In genomic region chr15:102233896-102234295, GRCm38 (mm10) we compare ENCODE assay signal across 17 mouse cellular contexts. TPM values are rescaled to one million over a fixed set of nuclear protein-coding genes. Genes with fewer than 3 reads are reported as not detected.
A peak's percentile ranks its signal among the peaks of the same experiment; 100 is the strongest.
DNase-seq lines count a peak whose midpoint lies in the region; ATAC-seq and TF ChIP-seq lines count a peak whose summit lies in the region.
"Had no signal": no experiment of that assay in that cellular context is flagged by ENCODE, and none has a peak within 500 bp of the region (broad histone marks: within the 10 kb centered on the region; RNA-seq: fewer than 3 reads in every experiment).

No protein-coding gene starts in this region.

- ATAC-seq in kidney, embryonic 16.5 days (ENCODE audit: low FRiP score, low TSS enrichment): no peak
- no peak for ATAC-seq in hindbrain, embryonic 14.5 days (ENCODE audit: low FRiP score)
- ATAC-seq: activated CD4-positive, CD25-positive, alpha-beta regulatory T cell, adult 4 months had no signal

- DNase-seq in kidney, postnatal 25 days: peak; percentile 36 to 53
- DNase-seq in 416B (ENCODE audit: low read depth) (peak; percentile 73), ES-E14 (ENCODE audit: low read depth, low spot score) (no peak)
- no peak for DNase-seq in limb, embryonic 10.5 days (ENCODE audit: low spot score)
- DNase-seq in hindbrain, embryonic 14.5 days (ENCODE audit: low spot score): no peak
- DNase-seq in urinary bladder, postnatal 10 days (ENCODE audit: low spot score): no peak
- DNase-seq in cerebellum, adult 11 months: no peak
- DNase-seq: cerebellum, adult 9-10 months; heart, postnatal 4 days; layer of hippocampus, postnatal 36 days; lung, postnatal 36 days had no signal

- no peak overlapping the region for H3K27ac ChIP-seq in kidney, embryonic 16.5 days (ENCODE audit: low read length)
- H3K27ac ChIP-seq in ES-E14 (ENCODE audit: insufficient read depth, low read depth, low read length, poor library complexity, severe bottlenecking): peak overlapping the region; percentile 84; the same call in 1 of the 2 replicates
- H3K27ac ChIP-seq in limb, embryonic 10.5 days: 0 out of 2 replicates have a peak overlapping the region, but pooled peaks have one; percentile 2
- no peak overlapping the region for H3K27ac ChIP-seq in hindbrain, embryonic 14.5 days
- H3K27ac ChIP-seq: kidney, postnatal 0 days; liver, embryonic 14.5 days had no signal

- H3K4me3 ChIP-seq in kidney, embryonic 16.5 days (ENCODE audit: low read length): no peak overlapping the region
- H3K4me3 ChIP-seq in ES-E14 (ENCODE audit: insufficient read depth in 1 of 2, low read depth in 1 of 2, low read length in 2 of 2, poor library complexity in 1 of 2, severe bottlenecking in 1 of 2): no peak overlapping the region
- no peak overlapping the region for H3K4me3 ChIP-seq in limb, embryonic 10.5 days
- no peak overlapping the region for H3K4me3 ChIP-seq in hindbrain, embryonic 14.5 days (replicated peaks; ENCODE audit: low read length)

- H3K27me3 ChIP-seq in kidney, embryonic 16.5 days (ENCODE audit: insufficient read depth, low read length): no peaks in the 10 kb centered on the region
- H3K27me3 ChIP-seq in limb, embryonic 10.5 days (ENCODE audit: low read depth, poor library complexity, severe bottlenecking): no peaks in the 10 kb centered on the region
- no peaks in the 10 kb centered on the region for H3K27me3 ChIP-seq in hindbrain, embryonic 14.5 days (ENCODE audit: control insufficient read depth, insufficient read depth, low read length)

- H3K9me3 ChIP-seq in kidney, embryonic 16.5 days (ENCODE audit: low read length): no peaks in the 10 kb centered on the region
- H3K9me3 ChIP-seq in ES-E14 (ENCODE audit: control insufficient read depth, insufficient read depth, low read depth, low read length): no peaks in the 10 kb centered on the region
- H3K9me3 ChIP-seq in limb, embryonic 10.5 days (replicated peaks): no peaks in the 10 kb centered on the region
- H3K9me3 ChIP-seq in hindbrain, embryonic 14.5 days (ENCODE audit: control insufficient read depth, low read length): no peaks in the 10 kb centered on the region

- 28% methylated on average over 2 of the region's 2 CpGs for WGBS in kidney, embryonic 16.5 days
- 22% methylated on average over 2 of the region's 2 CpGs for WGBS in limb, embryonic 10.5 days
- WGBS in hindbrain, embryonic 14.5 days: 20% methylated on average over 2 of the region's 2 CpGs

- H3K9ac ChIP-seq in kidney, embryonic 16.5 days (replicated peaks; ENCODE audit: low read length): no peak overlapping the region
- no peak overlapping the region for H3K9ac ChIP-seq in ES-E14 (ENCODE audit: insufficient read depth, low read depth, low read length, poor library complexity, severe bottlenecking)
- no peak overlapping the region for H3K9ac ChIP-seq in hindbrain, embryonic 14.5 days
- H3K9ac ChIP-seq: liver, embryonic 14.5 days had no signal

- H3K4me1 ChIP-seq in kidney, embryonic 16.5 days (ENCODE audit: insufficient read depth, low read length): peaks cover 14% of the 10 kb centered on the region; the same call in 1 of the 2 replicates
- peaks cover 10 to 45% of the 10 kb centered on the region in 2 experiments for H3K4me1 ChIP-seq in ES-E14 (ENCODE audit: control insufficient read depth in 2 of 2, insufficient read depth in 2 of 2, low read length in 2 of 2, poor library complexity in 1 of 2)
- H3K4me1 ChIP-seq in limb, embryonic 10.5 days: peaks cover 54% of the 10 kb centered on the region
- no peaks in the 10 kb centered on the region for H3K4me1 ChIP-seq in hindbrain, embryonic 14.5 days (replicated peaks; ENCODE audit: control insufficient read depth, insufficient read depth, low read length)

- in situ Hi-C loops in ES-E14 (cut with MboI; ENCODE audit: low sequenced_read_pairs in 2 of 2, unreplicated experiment in 2 of 2): no loop called here

- no peak overlapping the region for H3K4me2 ChIP-seq in kidney, embryonic 16.5 days (replicated peaks; ENCODE audit: low read depth, low read length)
- H3K4me2 ChIP-seq in hindbrain, embryonic 14.5 days (replicated peaks): no peak overlapping the region

- H3K36me3 ChIP-seq in kidney, embryonic 16.5 days (ENCODE audit: insufficient read depth, low read length): peaks cover 10% of the 10 kb centered on the region
- H3K36me3 ChIP-seq in ES-E14 (ENCODE audit: control insufficient read depth, insufficient read depth, low read length, poor library complexity, severe bottlenecking): peaks cover 28% of the 10 kb centered on the region
- H3K36me3 ChIP-seq in limb, embryonic 10.5 days: peaks cover 55% of the 10 kb centered on the region
- no peaks in the 10 kb centered on the region for H3K36me3 ChIP-seq in hindbrain, embryonic 14.5 days (replicated peaks; ENCODE audit: control insufficient read depth, insufficient read depth)

TF ChIP-seq in ES-E14, 5 proteins besides CTCF, POLR2A, EP300 and RAD21:
- no peak for TF ChIP-seq ZNF384 (IDR thresholded peaks at IDR 0.05; ENCODE audit: low read depth, low read length)
- no peak for TF ChIP-seq HCFC1 (IDR thresholded peaks at IDR 0.05; ENCODE audit: borderline replicate concordance, insufficient read depth, low read length)
- no peak for TF ChIP-seq ZC3H11A (IDR thresholded peaks at IDR 0.05; ENCODE audit: borderline replicate concordance, low read depth, low read length)
- TF ChIP-seq MAFK (IDR thresholded peaks at IDR 0.05; ENCODE audit: insufficient read depth, low read depth, low read length): no peak
- no peak for TF ChIP-seq CHD2 (IDR thresholded peaks at IDR 0.05; ENCODE audit: low read depth, low read length)

RNA-seq across cellular contexts. Expression of gene Itgb7, which starts 2.2 kb away (rescaled TPM):
- 1.4 and 1.9 TPM in 2 replicates for polyA plus RNA-seq in kidney, embryonic 16.5 days (2015; fragmentation: Nextera tagmentation; extraction: Ambion mirVana)
- 34.0 and 93.0 TPM in 2 replicates for total RNA-seq in ES-E14 (2012; rRNA removed)
- 1.2 and 1.5 TPM in 2 replicates for polyA plus RNA-seq in limb, embryonic 10.5 days (2016; fragmentation: Nextera tagmentation; extraction: Ambion mirVana)
- 0.22 and 1.1 TPM in 2 replicates for polyA plus RNA-seq in hindbrain, embryonic 14.5 days (2014; fragmentation: Nextera tagmentation; extraction: Ambion mirVana)

RNA-seq across cellular contexts. Expression of gene Rarg, which starts 23.4 kb away (rescaled TPM):
- 31.9 and 35.4 TPM in 2 replicates for polyA plus RNA-seq in kidney, embryonic 16.5 days (2015; fragmentation: Nextera tagmentation; extraction: Ambion mirVana)
- 101 and 115 TPM in 2 replicates for total RNA-seq in ES-E14 (2012; rRNA removed)
- polyA plus RNA-seq in limb, embryonic 10.5 days (2016; fragmentation: Nextera tagmentation; extraction: Ambion mirVana): 111 and 148 TPM in 2 replicates
- 6.2 and 6.7 TPM in 2 replicates for polyA plus RNA-seq in hindbrain, embryonic 14.5 days (2014; fragmentation: Nextera tagmentation; extraction: Ambion mirVana)

RNA-seq across cellular contexts. Expression of gene Csad, which starts 29.4 kb away (rescaled TPM):
- 131 and 153 TPM in 2 replicates for polyA plus RNA-seq in kidney, embryonic 16.5 days (2015; fragmentation: Nextera tagmentation; extraction: Ambion mirVana)
- total RNA-seq in ES-E14 (2012; rRNA removed): 47.3 and 51.9 TPM in 2 replicates
- 38.8 and 55.0 TPM in 2 replicates for polyA plus RNA-seq in limb, embryonic 10.5 days (2016; fragmentation: Nextera tagmentation; extraction: Ambion mirVana)
- polyA plus RNA-seq in hindbrain, embryonic 14.5 days (2014; fragmentation: Nextera tagmentation; extraction: Ambion mirVana): 27.5 and 33.3 TPM in 2 replicates

RNA-seq across cellular contexts. Expression of gene Zfp740, which starts 30.8 kb away (rescaled TPM):
- polyA plus RNA-seq in kidney, embryonic 16.5 days (2015; fragmentation: Nextera tagmentation; extraction: Ambion mirVana): 82.1 and 88.7 TPM in 2 replicates
- 97.3 and 98.5 TPM in 2 replicates for total RNA-seq in ES-E14 (2012; rRNA removed)
- polyA plus RNA-seq in limb, embryonic 10.5 days (2016; fragmentation: Nextera tagmentation; extraction: Ambion mirVana): 73.0 and 88.7 TPM in 2 replicates
- polyA plus RNA-seq in hindbrain, embryonic 14.5 days (2014; fragmentation: Nextera tagmentation; extraction: Ambion mirVana): 45.4 and 47.1 TPM in 2 replicates

RNA-seq across cellular contexts. Expression of gene Gm9918, which starts 36.5 kb away (rescaled TPM):
- polyA plus RNA-seq in kidney, embryonic 16.5 days (2015; fragmentation: Nextera tagmentation; extraction: Ambion mirVana): 0.36 and 0.89 TPM in 2 replicates
- total RNA-seq in ES-E14 (2012; rRNA removed): 0.45 and 1.0 TPM in 2 replicates
- polyA plus RNA-seq in limb, embryonic 10.5 days (2016; fragmentation: Nextera tagmentation; extraction: Ambion mirVana): 1.1 and 1.4 TPM in 2 replicates
- polyA plus RNA-seq in hindbrain, embryonic 14.5 days (2014; fragmentation: Nextera tagmentation; extraction: Ambion mirVana): not detected in 2 replicates
- total RNA-seq: heart, adult 8-10 months; heart, postnatal 4 days; layer of hippocampus, postnatal 36 days; monocyte, adult 5-6 weeks had no signal
- polyA plus RNA-seq: activated CD4-positive, CD25-positive, alpha-beta regulatory T cell, adult 4 months had no signal

Comparison
In these comparisons a context has a peak if more than half of its experiments do, and no peak if none do; other contexts are left out.
1. DNase-seq: peak in kidney, postnatal 25 days (2 of 2) and 416B (single experiment); none in ES-E14 (single experiment), limb, embryonic 10.5 days (single experiment), hindbrain, embryonic 14.5 days (single experiment), urinary bladder, postnatal 10 days (single experiment) and cerebellum, adult 11 months (single experiment).
2. H3K27ac ChIP-seq: peak in ES-E14 (single experiment) and limb, embryonic 10.5 days (single experiment); none in kidney, embryonic 16.5 days (single experiment) and hindbrain, embryonic 14.5 days (single experiment).